Mouse (Mus musculus) common myeloid progenitor, adult 5-6 weeks (primary cell): ENCODE data around the gene Ubp1. TPM values are rescaled to one million over a fixed set of nuclear protein-coding genes. Genes with fewer than 3 reads are reported as not detected.

ENCODE experiments used
- ATAC-seq: replicated peaks from 2 replicates; pipeline ENCODE4 v1.8.0; 2016; ENCODE audit warnings: low read depth, mild to moderate bottlenecking, moderate TSS enrichment, inconsistent platforms; ENCODE audit not compliant: poor library complexity, severe bottlenecking
- total RNA-seq: library from RNA; stranded (forward); fragments of 200-1000, 187-1606 nt; gene quantifications from 2 replicates; pipeline ENCODE4 v1.2.3, GENCODE M21; 2017

The Ubp1 gene
- total RNA-seq, 1 experiment from 2014 or later, result 67.3 TPM

DNA sequence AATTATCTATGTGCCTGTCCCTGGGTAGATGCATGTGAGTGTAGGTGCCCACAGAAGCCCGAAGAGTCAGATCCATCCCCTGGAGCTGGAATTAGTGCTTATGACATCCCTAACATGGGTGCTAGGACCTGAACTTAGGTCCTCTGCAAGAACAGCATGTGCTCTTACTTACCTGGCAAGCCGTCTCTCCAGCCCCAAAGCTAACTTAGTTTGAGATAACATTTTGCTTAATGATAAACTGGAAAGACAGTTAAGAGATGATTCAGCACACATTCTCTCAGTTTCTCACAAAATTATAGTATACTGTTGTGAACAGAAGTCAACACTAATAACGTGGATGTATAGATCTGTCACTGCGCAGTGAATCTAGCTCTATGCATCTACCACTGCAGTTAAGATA is 36.1 kb downstream of the Ubp1 start:
- no peak for ATAC-seq

DNA sequence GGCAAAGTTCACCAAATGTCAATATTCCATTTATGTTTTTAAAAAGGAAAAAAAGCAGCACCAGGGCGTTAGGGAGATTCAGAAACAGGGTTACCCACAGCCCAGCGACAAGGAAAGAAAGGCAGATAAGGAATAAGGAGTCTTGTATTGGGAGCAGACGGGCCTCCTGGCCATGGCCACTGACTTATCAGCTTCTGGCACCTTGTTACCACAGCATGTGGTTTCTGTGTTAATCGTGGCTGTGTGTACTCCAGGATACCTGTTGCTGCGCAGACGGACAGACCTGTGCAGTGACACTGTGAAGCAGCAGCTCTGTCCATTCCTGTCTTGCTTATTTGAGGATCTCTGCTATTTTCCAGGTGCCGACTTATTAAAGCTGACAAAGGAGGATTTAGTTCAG is 38.2 kb downstream of the Ubp1 start:
- ATAC-seq, result peak; percentile 87

DNA sequence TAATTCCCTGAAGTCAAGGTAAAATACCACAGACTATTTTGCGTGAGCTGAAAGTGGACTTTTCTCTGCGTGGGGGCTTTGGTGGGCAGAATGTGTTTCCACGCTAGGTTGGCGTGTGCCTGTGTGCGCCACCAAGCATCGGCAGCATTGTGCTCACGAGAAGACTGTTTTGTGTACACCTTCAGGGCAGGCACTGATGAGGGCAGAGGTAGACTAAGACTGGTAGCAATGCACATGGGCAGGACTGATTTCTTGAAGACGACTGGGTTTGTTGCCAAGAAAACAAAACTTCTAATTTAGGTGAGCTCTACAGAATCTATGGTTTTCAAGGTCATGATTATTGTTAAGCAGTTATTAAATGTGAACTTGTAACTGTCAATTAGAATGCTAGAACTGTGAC is 38.7 kb downstream of the Ubp1 start:
- no peak for ATAC-seq

DNA sequence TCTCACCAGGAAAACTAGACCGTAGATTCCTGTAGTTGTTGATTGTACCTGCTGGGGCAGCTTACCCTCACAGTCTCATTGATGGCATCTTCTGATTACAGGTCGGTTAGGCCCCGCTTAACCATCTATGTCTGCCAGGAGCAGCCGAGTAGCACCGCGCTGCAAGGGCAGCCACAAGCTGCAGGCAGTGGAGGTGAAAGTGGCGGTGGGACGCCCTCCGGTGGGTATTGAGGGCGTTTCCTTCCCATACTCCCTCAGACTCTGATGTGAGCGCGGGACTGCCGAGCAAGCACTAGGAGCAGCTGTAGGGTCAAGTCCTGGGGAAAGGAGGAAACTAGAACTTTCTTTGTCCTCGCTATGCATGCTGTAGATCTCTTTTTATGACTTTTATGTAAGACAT is 39.3 kb downstream of the Ubp1 start:
- ATAC-seq, result no peak

DNA sequence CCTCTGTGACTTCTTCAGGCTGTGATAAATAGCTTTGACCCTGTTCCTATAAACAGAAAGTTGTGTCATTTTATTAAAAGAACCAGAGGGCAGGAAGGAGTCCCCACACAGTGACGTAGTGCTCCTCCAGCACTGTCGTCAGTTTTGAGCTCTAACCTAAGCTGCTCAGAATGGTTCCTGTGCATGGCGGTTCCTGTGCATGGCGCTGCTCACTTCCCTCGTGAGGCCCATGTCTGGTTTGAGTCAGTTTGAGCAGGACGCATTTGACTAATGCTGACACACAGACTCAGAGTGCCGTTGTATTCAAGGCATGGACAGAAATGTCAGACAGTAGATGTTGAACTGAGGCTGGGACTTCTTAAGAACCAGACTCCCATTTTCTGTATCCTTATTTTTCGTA is 40.9 kb downstream of the Ubp1 start:
- ATAC-seq, result no peak

DNA sequence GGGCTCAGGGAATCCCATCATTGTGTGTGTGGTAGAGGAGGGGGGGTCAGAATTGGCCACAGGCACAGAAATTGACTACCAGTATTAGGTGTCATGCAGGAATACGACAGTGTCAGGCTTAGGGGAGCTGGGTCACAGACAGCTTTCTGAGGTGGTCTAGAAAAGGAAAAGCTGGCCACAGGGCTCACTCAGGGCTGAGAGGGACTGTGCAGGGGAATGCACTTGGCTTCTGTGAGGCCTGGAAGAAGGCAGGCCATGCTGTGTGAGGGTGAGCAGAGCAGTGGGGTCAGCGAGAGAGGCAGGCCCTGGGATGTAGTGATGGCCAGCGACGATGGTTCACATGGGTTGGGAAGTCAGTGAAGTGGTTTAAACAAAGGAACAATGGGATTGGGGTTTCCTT is 43.1 kb downstream of the Ubp1 start:
- ATAC-seq, result no peak

DNA sequence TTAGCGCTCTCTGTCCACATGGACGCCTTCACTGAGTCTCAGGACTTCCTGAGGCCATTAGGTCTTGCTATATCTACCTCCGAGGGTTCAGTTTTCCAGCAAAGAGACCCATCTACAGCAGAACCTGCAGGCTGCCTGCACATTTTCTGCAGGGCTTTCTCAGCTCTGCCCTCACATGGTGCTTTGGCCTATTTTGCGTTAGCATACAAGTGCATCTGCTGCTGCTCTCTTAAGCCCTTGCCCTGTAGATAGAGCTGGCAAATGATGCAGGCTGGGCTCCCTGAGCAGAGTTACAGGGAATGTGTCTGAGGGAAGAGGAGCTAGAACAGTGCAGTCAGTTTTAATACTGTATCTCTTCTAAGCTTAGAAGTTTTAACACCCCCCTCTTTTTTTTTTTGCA is 44.2 kb downstream of the Ubp1 start:
- ATAC-seq, result no peak

DNA sequence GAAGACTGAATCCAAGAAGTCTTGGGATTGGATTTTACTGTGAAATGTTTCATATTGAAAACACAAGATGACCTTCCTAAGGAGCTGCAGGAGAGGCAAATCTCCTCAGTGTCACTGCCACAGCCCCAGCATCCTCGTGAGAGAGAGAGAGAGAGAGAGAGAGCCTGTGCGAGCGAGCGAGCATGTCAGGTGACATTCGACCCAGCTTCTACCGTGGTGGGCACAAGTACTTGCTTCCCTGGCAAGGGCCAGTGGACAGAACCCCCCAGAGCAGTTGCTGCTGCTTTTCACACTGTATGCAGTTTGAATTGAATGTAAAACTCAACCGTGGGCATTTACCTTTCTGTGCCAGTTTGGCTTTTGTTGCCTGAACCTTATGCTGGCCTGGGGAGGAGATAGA is 44.7 kb downstream of the Ubp1 start:
- ATAC-seq, result no peak

DNA sequence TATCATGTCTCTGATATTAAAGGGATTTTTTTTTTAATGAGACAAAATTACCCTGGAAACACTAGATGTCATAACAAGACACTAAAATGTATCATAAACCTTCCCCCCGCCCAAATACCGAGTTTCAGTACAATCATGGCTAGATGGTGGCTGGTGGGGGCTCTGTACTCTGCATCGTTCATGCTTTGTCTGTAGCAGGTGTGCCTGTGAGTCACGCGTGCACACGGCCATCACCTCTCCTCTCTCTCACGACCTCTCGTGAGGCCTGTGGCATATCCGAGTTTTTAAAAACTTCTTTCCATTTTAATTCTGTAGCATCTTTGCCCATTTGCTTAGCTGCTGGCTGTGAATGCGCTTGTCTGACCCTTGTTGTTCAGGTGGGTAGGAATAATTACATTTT is 45.5 kb downstream of the Ubp1 start:
- no peak for ATAC-seq

DNA sequence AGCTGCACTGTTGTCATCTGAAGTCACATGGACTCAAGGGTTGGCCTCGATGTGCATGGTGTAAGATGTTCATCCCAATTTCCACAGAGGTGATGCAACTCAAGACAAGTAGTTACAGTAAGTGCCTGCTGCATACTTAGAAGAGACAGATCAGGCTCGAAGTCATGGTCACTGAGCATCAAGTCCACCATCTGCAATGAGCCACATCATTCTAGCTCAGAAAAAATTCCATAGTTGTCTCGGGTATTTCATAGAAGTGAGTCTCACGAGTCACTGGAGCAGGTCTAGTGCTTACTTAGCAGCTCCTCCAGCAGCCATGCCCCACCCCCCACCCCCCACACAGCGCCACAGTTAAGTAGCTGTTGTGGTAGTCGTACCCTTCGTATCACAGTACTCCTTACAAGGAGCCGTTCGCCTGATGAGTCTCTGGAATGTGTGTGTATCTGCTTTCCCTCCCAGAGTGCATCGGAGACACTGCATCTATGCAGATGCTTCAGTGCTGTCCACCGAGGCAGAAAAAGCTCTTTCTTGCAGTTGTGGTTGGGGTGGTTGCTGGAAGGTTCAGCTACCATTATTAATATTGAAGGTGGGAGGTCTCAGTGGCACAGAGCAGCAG is 46.6 kb downstream of the Ubp1 start:
- ATAC-seq, result no peak

DNA sequence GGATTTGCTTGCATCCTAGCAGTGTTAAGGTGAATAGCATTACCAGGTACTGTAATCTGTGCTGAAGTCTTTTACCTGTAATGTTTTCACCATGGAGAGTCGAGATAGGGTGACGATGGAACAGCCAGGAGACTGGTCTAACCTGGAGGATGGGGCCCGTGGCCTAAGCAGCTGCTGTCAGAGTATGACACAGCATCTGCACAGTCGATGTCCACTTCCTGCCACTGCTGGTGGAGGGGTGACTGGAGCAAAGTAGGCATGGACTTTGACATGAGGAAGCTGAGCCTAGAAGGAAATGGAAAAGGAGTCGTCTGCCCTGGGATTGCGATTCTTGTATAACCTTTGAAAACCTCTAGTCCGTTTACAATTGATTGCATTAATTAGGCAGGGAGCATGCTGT is 47.9 kb downstream of the Ubp1 start:
- peak; percentile 48; the same call in 1 of the 2 replicates for ATAC-seq

DNA sequence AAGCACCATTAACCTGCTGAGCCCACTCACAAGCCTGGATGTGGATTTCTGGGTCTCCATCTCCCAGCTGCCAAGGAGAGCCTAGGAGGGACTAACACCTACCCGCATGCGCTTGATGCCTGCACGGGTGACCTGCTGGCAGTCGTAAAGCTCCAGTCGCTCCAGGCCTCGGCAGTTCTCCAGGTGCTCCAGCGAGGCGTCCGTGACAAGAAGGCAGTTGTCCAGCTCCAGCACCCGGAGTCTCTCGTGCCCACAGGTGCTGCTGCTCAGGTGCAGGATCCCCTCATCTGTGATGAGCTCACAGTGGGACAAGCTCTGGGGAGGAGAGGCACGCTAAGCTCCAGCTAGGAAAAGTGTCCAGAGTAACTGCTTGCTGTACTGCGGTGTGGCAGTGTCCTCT is 48.6 kb downstream of the Ubp1 start:
- ATAC-seq, result no peak

DNA sequence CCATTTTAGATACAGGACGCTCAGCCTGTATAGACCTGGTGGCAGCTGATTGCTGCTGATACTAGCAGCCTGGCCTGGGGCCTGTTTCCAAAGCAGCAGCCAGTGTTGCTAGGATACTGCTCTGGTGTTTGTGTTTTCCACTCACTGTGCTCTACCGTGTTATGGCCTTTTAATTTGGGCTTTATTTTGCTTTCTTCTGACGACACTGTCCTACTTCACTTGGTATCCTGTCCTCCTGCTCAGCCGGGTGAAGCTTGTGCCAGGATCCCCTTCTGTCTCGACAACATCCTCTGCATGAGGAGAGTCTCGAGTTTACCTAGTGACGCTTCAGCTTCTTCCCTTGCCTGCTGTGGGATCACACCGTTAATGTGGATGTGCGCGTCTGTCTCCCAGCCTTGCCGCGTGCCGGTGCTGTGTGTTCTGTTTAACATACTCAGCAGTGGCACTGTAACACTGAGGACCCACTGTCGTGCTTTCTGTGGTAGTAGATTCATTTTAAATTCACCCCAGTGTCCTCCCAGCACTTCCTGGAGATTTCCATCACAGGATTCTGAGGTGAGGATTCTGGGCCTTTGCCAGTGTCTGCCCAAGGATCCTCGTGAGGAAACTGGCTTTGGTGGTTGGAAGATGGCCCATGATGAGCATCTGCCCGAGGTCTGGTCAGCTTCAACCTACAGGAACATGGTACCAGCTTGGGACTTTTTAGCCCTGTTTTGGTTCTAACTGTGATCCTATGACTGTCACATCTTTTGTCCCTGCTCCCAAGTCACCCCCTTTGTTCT is 50.6 kb downstream of the Ubp1 start:
- no peak; the same call in 1 of the 2 replicates for ATAC-seq

DNA sequence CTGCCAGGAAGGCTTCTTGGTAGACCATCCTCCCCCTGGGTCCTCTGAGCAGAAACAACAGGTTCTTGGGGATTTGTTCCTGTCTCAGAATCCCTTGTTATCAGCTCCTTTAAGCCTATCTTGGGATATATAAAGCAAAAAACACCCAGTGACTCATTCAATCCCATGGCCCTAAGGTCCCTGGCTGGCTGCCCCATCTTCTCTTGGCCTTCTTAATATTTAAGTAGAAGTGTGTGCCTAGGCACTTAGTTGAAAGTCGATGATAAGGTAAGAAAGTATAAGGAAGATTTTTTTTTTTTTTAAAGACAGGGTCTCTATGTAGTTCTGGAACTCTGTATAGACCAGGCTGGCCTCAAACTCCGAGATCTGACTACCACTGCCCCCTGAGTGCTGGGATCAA is 51.7 kb downstream of the Ubp1 start:
- no peak for ATAC-seq

DNA sequence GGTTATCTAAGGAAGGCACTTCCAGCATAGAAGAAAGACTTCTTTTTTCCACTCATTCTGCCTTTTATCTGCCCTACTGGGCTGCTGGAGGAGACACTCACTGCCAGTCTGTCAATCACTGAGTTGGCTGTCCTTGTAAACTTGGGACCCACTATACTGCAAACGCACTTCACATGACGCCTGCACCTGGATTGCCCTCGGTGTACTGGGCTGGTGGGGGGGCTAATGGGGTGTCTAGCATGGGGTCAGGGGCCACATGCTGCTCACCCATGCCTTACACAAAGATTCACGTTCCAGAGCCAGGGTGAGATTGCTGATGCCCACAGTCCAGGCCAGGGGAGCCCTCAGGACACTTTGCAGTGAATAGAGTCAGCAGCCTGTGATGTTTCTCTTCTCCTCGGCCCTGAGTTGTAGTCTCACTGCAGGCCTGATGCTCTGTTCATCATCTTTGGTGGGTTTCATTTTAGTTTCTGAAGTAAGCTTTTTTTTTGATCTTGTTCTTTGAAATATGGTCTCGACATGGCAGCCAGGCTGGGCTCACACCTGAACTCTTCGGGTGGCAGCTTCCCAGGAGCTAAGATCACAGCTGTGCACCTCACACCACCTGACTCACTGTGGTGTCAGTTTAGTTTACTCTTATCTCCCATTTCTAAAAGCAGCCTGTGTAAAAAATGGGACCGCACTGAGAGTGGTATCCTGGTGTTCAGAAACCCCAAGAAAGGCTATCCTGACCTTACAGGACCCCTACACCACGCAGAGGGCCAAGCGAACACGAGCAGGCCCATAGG is 52.3 kb downstream of the Ubp1 start:
- ATAC-seq, result no peak

DNA sequence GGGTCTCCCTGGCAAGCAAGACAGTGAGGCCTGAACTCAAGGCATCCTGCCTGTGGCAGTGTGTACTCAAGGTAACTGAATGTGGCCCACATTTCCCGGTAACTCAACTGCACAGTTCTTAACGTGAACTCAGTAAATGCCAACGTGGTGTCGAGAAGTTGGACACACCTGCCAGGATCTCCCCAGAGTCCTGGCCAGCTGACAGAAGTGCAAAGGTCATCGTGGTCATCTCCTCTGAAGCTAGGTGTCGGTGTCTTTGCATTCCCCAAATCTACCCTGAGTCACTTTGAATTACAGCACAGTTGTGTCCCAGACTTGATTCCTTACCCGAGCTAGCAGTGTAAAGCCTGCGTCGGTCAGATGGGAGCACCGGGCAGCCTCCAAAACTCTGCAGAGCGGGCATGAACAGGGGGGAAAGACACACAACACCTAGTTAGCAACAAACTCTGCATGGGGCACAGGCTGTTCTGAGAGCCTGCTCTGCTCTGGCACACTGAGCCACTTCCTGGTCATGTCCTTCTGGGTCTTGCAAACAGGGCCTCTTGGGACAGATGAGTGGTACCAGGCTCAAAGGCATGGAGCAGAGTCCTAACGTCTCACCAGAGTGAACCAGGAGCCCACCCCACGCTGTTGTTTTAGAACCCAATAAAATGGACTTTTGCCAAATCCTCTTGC is 54.3 kb downstream of the Ubp1 start:
- ATAC-seq, result no peak

DNA sequence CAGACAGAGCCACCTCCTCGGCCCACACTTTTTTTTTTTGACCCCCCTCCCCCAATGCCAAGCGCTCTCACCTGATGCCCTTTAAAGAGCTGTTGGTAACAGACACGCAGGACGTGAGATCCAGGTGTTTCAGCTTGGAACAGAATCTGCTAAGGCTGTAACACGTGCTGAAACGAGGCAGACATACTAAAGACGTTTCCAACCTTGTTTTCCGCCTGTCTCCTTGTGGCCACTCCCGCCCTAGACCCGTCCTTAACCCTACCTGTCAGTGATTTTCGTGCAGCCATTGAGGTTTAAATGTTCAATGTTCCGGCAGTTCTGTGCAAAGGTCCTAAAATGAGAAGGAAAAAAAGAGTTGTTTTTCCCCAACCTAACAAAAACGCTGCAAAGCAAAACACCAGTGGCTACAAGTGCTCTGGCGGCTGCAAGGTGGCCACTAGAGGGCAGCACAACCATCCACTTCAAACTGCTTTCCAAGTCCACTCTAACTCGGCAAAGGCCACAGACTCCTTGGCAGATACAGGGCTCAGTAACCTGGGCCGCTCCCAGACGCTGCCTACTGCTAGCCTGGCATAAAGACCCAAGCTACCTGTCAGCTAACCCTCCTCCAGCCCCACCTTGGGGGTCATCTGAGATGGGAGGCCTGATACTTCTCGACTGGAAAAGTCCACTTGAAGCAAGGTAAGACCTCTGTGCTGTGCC is 60.0 kb downstream of the Ubp1 start:
- ATAC-seq, result peak; percentile 97

DNA sequence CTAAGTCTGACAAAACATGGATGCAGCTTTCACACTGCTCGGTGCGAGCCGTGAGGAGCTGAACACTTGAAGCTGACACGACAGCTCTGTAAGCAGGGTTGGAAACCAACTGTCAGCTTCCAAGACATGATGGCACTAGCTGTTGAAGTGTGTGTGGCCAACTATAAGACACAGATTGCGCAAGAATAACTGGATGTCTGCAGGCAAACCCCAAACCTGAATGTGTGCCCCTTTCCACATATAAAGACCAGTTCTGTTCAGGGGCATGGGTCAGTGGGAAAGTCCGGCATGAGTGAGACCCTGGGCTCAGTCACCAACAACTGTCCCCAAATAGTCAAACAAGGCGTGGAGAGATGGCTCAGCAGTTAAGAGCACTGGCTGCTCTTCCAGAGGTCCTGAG is 62.1 kb downstream of the Ubp1 start:
- no peak for ATAC-seq

DNA sequence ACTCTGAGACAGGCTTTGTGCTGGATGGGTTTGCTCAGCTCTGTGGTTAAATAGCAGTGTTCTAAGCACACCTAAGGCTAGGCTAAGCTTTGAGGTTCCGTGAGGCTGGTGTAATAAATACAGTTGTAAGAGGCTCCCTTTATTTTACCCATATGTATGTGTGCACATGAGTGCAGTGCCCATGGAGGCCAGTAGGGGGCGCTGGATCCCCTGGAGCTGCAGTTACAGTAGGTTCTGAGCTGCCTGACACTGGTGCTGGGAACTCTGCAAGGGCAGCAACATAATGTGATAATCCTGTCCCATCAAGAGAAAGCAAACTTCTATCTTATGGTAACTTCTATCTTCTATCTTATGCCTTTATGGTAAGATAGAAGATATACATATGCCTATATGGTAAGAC is 67.6 kb downstream of the Ubp1 start:
- ATAC-seq, result no peak

DNA sequence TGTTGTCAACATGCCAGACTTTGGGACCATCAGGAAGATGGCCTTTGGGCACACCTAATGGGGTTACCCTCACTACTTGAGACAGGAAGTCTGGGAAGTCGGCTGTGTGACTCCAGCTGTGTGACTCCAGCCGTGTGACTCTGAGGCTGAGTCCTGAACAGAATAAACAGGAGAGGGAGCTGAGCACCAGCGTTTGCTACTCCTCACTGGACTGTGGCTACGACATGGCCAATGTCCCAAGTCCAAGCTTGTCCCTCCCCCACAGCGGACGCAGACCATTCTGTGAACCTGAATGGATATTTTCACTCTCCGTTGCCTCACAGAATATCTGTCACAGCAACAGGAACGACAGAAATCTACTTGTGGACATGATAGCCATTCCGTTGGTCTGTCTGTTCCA is 76.1 kb downstream of the Ubp1 start:
- no peak for ATAC-seq
